Mouse (Mus musculus): ENCODE measurements at regions not wholly inside any gene's neighbourhood (a gene's known extent, or its start where the extent isn't known, plus 50 kb on each side); places are given as distances from the start of the nearest gene placed in this dataset.
A peak's percentile ranks its signal among the peaks of the same experiment; 100 is the strongest.

DNA sequence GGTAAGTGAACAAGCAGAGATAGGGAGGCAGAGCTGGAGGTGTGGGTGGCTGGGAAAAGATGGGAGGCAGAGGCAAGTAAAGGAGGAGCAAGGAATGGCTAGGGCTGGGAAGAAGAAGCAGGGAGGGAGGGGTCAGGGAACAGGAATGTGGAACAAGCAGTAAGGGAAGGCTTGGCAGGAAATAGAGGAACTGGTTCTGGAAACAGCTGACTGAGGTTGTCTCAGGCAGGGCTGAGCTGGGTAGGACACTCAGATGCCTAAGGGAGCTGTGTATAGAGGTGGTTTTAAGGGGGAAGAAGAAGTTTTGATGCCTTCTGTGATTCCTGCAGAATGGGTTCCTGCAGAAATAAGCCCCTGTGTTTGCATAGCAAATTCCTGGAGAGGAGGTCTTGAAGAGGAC lies 92.7 kb downstream of the Nucb2 start:
- Histone ChIP-seq H3K4me1 (replicated peaks; ENCODE audit: control insufficient read depth, insufficient read depth, low read length) (no peaks in the 10 kb centered on the region), H3K9ac (ENCODE audit: low read length) (no peak overlapping the region), H3K27me3 (ENCODE audit: control insufficient read depth, insufficient read depth, low read length) (no peaks in the 10 kb centered on the region), H3K9me3 (ENCODE audit: control insufficient read depth, low read length) (no peaks in the 10 kb centered on the region), H3K4me2 (ENCODE audit: low read depth, low read length, severe bottlenecking) (no peak overlapping the region), H3K36me3 (ENCODE audit: control insufficient read depth, insufficient read depth, low read length) (no peaks in the 10 kb centered on the region), H3K27ac (ENCODE audit: low read depth, low read length) (no peak overlapping the region), H3K4me3 (ENCODE audit: low read depth, low read length) (no peak overlapping the region)
- no peak for DNase-seq (ENCODE audit: low spot score)
- no peak for ATAC-seq (replicated peaks; ENCODE audit: low FRiP score)

DNA sequence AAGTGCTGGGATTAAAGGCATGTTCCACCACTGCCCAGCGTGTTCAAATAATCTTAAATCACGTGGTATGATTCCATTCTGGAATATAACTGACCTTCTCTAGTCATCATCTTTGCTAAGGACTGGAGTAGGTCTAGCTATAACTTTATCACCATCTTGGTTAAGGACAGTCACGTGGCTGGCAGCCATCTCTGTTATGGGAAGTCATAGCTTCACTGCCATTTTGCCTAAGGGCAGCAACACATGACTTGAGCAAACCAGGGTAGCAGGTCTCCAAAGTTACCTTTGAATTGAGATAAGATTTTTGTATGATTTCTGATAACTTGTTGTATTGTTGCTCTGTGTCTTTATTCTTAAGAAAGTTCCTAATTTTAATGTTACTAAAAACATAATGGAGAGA lies 96.2 kb downstream of the Nucb2 start:
- no peaks in the 10 kb centered on the region for H3K9me3 ChIP-seq (ENCODE audit: control insufficient read depth, low read length)
- H3K9ac ChIP-seq (ENCODE audit: low read length) = no peak overlapping the region
- no peak overlapping the region for H3K27ac ChIP-seq (ENCODE audit: low read depth, low read length)
- no peak overlapping the region for H3K4me3 ChIP-seq (ENCODE audit: low read depth, low read length)
- H3K4me1 ChIP-seq (replicated peaks; ENCODE audit: control insufficient read depth, insufficient read depth, low read length) = no peaks in the 10 kb centered on the region
- no peak overlapping the region for H3K4me2 ChIP-seq (ENCODE audit: low read depth, low read length, severe bottlenecking)
- ATAC-seq (replicated peaks; ENCODE audit: low FRiP score) (no peak), DNase-seq (ENCODE audit: low spot score) (no peak)
- WGBS = 84% methylated on average over 3 of the region's 3 CpGs
- no peaks in the 10 kb centered on the region for H3K27me3 ChIP-seq (ENCODE audit: control insufficient read depth, insufficient read depth, low read length)
- no peaks in the 10 kb centered on the region for H3K36me3 ChIP-seq (ENCODE audit: control insufficient read depth, insufficient read depth, low read length)

DNA sequence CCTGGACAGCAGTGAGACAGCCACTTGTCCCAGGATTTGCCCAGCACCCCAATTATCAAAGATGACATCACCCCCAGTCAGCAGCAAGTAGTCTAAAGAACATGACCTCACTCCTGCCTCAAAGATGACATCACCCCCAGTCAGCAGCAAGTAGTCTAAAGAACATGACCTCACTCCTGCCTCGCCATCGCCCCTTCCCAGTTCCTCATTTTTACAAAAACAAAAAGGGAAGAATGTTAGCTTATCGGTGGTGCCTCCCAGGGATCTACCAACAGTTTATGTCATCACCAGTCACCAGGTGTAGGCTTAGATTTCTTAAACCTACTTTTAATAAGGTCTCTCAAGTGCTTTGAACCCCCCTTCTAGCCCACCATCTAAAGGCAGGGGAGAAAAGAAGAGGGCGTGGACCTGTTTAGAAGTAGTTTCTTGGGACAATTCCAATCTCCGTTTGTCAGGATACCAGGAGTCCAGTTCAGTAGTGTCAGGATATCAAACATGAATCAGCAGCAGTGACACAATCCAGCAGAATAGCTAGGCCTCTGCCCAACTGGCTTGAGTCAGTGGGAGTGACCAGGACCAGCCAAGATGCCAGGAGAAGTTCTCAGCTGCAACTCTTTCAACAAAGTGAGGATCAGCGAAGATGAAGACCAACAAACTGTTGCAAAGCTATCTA lies 99.1 kb downstream of the Nucb2 start:
- H3K4me3 ChIP-seq (ENCODE audit: low read depth, low read length) = no peak overlapping the region
- no peaks in the 10 kb centered on the region for H3K9me3 ChIP-seq (ENCODE audit: control insufficient read depth, low read length)
- H3K9ac ChIP-seq (ENCODE audit: low read length) = no peak overlapping the region
- peaks cover 4% of the 10 kb centered on the region; the same call in 1 of the 2 replicates for H3K4me1 ChIP-seq (replicated peaks; ENCODE audit: control insufficient read depth, insufficient read depth, low read length)
- no peak overlapping the region for H3K4me2 ChIP-seq (ENCODE audit: low read depth, low read length, severe bottlenecking)
- WGBS = 94% methylated on average over 6 of the region's 6 CpGs
- H3K27ac ChIP-seq (ENCODE audit: low read depth, low read length) = no peak overlapping the region
- no peaks in the 10 kb centered on the region; the same call in 1 of the 2 replicates for H3K27me3 ChIP-seq (ENCODE audit: control insufficient read depth, insufficient read depth, low read length)
- H3K36me3 ChIP-seq (ENCODE audit: control insufficient read depth, insufficient read depth, low read length) = no peaks in the 10 kb centered on the region
- ATAC-seq (replicated peaks; ENCODE audit: low FRiP score) (no peak), DNase-seq (ENCODE audit: low spot score) (no peak)

DNA sequence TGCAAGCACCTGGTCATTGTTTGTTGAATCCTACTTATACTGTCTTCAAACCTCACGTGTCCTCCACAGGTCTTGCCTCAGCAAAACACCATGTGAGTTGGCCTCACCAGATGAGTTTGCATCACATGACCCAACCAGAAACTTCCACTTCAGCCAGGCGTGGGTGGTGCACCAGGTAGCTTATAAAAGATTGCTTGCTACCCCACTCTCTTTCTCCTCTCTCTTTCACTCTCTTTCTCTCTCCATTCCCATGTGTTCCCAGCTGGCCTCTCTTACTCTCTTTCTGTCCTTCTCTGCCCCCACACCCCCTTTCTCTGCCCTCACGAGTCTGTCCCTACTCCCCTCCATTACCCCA lies 99.6 kb downstream of the Nucb2 start:
- Histone ChIP-seq H3K4me3 (ENCODE audit: low read depth, low read length) (no peak overlapping the region), H3K27me3 (ENCODE audit: control insufficient read depth, insufficient read depth, low read length) (no peaks in the 10 kb centered on the region; the same call in 1 of the 2 replicates), H3K4me2 (ENCODE audit: low read depth, low read length, severe bottlenecking) (no peak overlapping the region), H3K27ac (ENCODE audit: low read depth, low read length) (no peak overlapping the region), H3K9me3 (ENCODE audit: control insufficient read depth, low read length) (no peaks in the 10 kb centered on the region), H3K9ac (ENCODE audit: low read length) (no peak overlapping the region), H3K4me1 (replicated peaks; ENCODE audit: control insufficient read depth, insufficient read depth, low read length) (peaks cover 4% of the 10 kb centered on the region; the same call in 1 of the 2 replicates), H3K36me3 (ENCODE audit: control insufficient read depth, insufficient read depth, low read length) (no peaks in the 10 kb centered on the region)
- ATAC-seq (replicated peaks; ENCODE audit: low FRiP score) = no peak
- WGBS = 83% methylated on average over 3 of the region's 3 CpGs
- no peak for DNase-seq (ENCODE audit: low spot score)

DNA sequence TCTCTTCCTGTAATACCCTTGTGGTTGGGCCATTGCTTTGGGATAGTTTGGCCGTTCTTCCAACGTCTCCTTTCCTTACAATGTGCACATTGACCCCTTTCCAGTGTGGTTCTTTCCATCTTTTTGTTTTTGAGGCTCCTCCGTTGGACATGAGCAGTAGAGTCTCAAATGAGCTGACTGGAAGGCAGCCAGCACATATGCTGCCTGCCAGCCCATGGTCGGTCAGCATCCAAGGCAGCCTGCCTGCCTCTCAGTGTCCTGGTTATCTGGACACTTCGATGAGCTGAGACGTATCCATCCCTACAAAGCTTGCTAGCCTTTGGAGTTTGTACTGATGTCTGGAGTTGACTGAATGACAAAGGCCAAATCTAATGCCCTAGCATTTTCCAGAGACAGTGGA lies 102.1 kb downstream of the Nucb2 start:
- H3K27ac ChIP-seq (ENCODE audit: low read depth, low read length) = no peak overlapping the region
- H3K4me2 ChIP-seq (ENCODE audit: low read depth, low read length, severe bottlenecking) = no peak overlapping the region
- no peak overlapping the region for H3K9ac ChIP-seq (ENCODE audit: low read length)
- H3K27me3 ChIP-seq (ENCODE audit: control insufficient read depth, insufficient read depth, low read length) = no peaks in the 10 kb centered on the region; the same call in 1 of the 2 replicates
- peaks cover 4% of the 10 kb centered on the region; the same call in 1 of the 2 replicates for H3K4me1 ChIP-seq (replicated peaks; ENCODE audit: control insufficient read depth, insufficient read depth, low read length)
- H3K9me3 ChIP-seq (ENCODE audit: control insufficient read depth, low read length) = no peaks in the 10 kb centered on the region
- no peaks in the 10 kb centered on the region for H3K36me3 ChIP-seq (ENCODE audit: control insufficient read depth, insufficient read depth, low read length)
- 92% methylated on average over 6 of the region's 6 CpGs for WGBS
- no peak overlapping the region for H3K4me3 ChIP-seq (ENCODE audit: low read depth, low read length)
- no peak for DNase-seq (ENCODE audit: low spot score)
- no peak for ATAC-seq (replicated peaks; ENCODE audit: low FRiP score)

DNA sequence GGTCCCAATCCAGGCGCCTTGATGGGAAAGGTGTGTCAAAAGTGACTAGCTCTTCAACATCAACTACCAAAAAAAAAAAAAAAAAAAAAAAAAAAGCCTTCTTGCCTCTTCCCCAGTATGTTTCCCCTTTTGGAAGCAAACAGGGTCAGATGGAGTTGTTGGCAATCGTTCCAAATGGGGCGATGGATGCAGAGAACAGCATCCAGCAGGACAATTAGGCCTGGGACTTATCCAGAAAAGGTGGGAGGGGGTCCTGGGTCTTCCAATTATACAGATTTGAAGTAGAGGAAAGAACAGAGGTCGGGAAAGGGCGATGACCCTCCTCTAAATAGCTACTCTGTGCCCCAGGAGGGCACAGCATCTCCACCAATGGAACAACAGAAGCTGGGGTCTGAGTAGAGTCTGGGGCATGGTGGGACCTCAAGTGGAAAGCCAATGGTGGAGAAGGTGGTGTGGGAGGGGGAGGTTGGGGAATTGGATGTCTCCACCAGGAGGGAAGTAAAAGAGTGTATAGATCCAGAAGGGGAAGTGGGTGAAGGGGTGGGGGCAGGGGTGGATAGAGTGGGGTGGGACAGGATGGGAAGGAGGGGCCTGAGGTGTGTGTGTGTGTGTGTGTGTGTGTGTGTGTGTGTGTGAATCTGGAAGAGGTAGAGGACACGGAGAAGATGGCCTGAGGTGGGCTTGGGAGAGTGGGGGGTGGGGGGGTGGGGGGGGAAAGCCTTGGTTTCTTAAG lies 102.7 kb downstream of the Nucb2 start:
- DNase-seq (ENCODE audit: low spot score) (no peak), ATAC-seq (replicated peaks; ENCODE audit: low FRiP score) (no peak)
- H3K4me2 ChIP-seq (ENCODE audit: low read depth, low read length, severe bottlenecking) = no peak overlapping the region

DNA sequence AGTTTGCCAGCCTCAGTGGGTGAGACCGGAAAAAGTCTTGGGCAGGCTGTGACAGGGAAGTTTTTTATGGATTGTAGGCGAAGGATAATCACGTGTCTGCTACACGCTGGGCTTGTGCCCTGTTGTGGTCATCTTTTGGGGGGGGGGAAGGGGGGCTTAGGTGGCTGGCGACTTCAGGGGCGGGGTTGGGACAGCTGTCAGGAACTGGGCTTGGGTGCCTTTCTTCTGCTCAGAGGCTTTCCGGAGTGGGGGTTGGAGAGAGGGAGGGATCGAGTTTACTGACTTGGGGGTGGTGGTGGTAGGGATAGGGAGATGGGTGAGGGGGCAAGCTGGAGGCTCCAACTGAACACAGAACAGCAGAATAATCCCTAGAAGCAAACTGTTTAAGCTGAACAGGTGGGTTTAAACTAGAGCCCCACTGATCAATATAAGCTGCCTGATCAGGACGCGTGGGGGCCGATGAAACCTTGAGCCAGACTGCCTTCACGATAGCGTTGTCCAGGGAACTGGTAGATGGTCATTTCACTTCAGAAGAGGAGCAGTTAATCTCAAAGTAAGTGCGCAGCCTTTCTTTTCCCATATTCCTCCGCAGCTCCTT lies 103.6 kb downstream of the Nucb2 start:
- 8% methylated on average over 15 of the region's 15 CpGs for WGBS
- Histone ChIP-seq H3K36me3 (ENCODE audit: control insufficient read depth, insufficient read depth, low read length) (no peaks in the 10 kb centered on the region), H3K27ac (ENCODE audit: low read depth, low read length) (no peak overlapping the region), H3K9ac (ENCODE audit: low read length) (peak overlapping the region; percentile 27; the same call in 1 of the 2 replicates), H3K4me1 (replicated peaks; ENCODE audit: control insufficient read depth, insufficient read depth, low read length) (peaks cover 4% of the 10 kb centered on the region; the same call in 1 of the 2 replicates), H3K4me3 (ENCODE audit: low read depth, low read length) (peak overlapping the region; percentile 17), H3K27me3 (ENCODE audit: control insufficient read depth, insufficient read depth, low read length) (no peaks in the 10 kb centered on the region; the same call in 1 of the 2 replicates), H3K9me3 (ENCODE audit: control insufficient read depth, low read length) (no peaks in the 10 kb centered on the region), H3K4me2 (ENCODE audit: low read depth, low read length, severe bottlenecking) (peak overlapping the region; percentile 48)
- DNase-seq (ENCODE audit: low spot score) (no peak), ATAC-seq (replicated peaks; ENCODE audit: low FRiP score) (peak; percentile 46)

More for the DNA sequence above, 102.7 kb downstream of the Nucb2 start:
- H3K36me3 ChIP-seq (ENCODE audit: control insufficient read depth, insufficient read depth, low read length) = no peaks in the 10 kb centered on the region
- H3K4me3 ChIP-seq (ENCODE audit: low read depth, low read length) = no peak overlapping the region
- H3K9ac ChIP-seq (ENCODE audit: low read length) = no peak overlapping the region
- 66% methylated on average over 6 of the region's 6 CpGs for WGBS
- H3K27ac ChIP-seq (ENCODE audit: low read depth, low read length) = no peak overlapping the region
- no peaks in the 10 kb centered on the region for H3K9me3 ChIP-seq (ENCODE audit: control insufficient read depth, low read length)
- H3K27me3 ChIP-seq (ENCODE audit: control insufficient read depth, insufficient read depth, low read length) = no peaks in the 10 kb centered on the region; the same call in 1 of the 2 replicates
- peaks cover 4% of the 10 kb centered on the region; the same call in 1 of the 2 replicates for H3K4me1 ChIP-seq (replicated peaks; ENCODE audit: control insufficient read depth, insufficient read depth, low read length)

DNA sequence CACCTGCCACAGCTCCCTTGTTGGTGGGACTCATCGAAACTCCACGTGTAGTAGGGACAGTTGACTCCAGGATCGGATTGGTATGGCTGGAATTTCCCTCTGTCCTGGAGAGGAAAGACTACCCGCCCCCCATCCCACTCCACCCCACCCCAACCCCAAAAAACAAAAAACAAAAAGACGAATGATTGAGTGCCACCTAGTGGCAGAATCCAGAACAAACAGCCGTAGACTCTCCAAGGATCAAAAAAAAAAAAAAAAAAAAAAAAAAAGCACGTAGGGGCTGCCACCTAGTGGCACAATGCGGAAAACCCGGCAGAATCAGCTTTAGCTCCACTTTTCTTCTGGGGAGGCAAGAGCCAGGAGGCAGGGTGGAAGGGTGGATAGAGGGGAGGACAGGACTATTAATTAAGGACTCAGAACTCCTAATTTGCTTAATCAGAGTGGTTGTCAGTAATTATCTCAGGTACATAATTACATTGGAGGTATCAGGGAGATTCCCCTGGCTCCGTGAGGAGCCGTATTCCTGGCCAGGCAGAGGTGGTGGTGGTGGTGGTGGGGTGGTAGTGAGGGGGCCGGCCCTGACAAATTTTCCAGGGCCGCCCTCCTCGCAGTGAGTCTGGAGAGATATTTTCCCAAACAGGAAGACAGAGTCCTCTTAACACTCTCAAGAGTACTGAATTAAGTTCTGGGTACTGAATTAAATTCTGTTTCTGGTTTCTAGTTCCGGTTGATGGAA lies 104.3 kb downstream of the Nucb2 start:
- H3K4me2 ChIP-seq (ENCODE audit: low read depth, low read length, severe bottlenecking) = peak overlapping the region; percentile 48
- H3K27me3 ChIP-seq (ENCODE audit: control insufficient read depth, insufficient read depth, low read length) = no peaks in the 10 kb centered on the region; the same call in 1 of the 2 replicates
- H3K36me3 ChIP-seq (ENCODE audit: control insufficient read depth, insufficient read depth, low read length) = no peaks in the 10 kb centered on the region
- no peaks in the 10 kb centered on the region for H3K9me3 ChIP-seq (ENCODE audit: control insufficient read depth, low read length)
- H3K4me1 ChIP-seq (replicated peaks; ENCODE audit: control insufficient read depth, insufficient read depth, low read length) = peaks cover 4% of the 10 kb centered on the region; the same call in 1 of the 2 replicates
- H3K9ac ChIP-seq (ENCODE audit: low read length) = peak overlapping the region; percentile 27; the same call in 1 of the 2 replicates
- H3K27ac ChIP-seq (ENCODE audit: low read depth, low read length) = no peak overlapping the region
- peak; percentile 80 for DNase-seq (ENCODE audit: low spot score)
- peak; percentile 67 for ATAC-seq (replicated peaks; ENCODE audit: low FRiP score)
- H3K4me3 ChIP-seq (ENCODE audit: low read depth, low read length) = peak overlapping the region; percentile 17
- WGBS = 26% methylated on average over 15 of the region's 15 CpGs

All from forebrain, embryonic 11.5 days (tissue).